20 mouse cellular contexts compared by ENCODE assay signal in the genomic region with DNA sequence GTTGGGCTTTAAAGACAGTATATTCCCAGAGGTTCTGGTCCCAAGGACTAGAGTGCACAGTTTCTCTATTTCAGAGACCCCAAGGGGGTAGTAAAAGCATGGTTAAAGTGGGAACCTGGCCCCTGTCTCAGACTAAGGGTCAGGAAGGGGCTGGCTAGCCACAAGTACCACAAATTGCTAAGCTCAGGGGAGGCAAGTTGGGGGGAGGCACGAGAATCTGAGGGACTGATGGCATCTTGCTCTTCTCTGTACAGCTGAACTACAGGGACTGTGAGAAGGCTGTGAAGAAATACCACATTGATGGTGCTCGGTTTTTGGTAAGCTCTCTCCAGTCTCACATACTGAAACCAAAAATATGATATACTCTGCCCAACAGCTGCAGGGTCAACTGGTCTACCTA. TPM values are rescaled to one million over a fixed set of nuclear protein-coding genes. Genes with fewer than 3 reads are reported as not detected.
"Had no signal": no experiment of that assay in that cellular context is flagged by ENCODE, and none has a peak within 500 bp of the region (broad histone marks: within the 10 kb centered on the region; RNA-seq: fewer than 3 reads in every experiment).

No protein-coding gene starts in this region.

- H3K36me3 ChIP-seq: limb, embryonic 12.5 days; lung, embryonic 15.5 days; midbrain, embryonic 15.5 days; stomach, embryonic 15.5 days had no signal

- H3K9me3 ChIP-seq: limb, embryonic 12.5 days; lung, embryonic 15.5 days; midbrain, embryonic 15.5 days; stomach, embryonic 15.5 days had no signal

- H3K27ac ChIP-seq: limb, embryonic 12.5 days; lung, embryonic 15.5 days; midbrain, embryonic 15.5 days; stomach, embryonic 15.5 days had no signal

- H3K4me3 ChIP-seq: limb, embryonic 12.5 days; lung, embryonic 15.5 days; midbrain, embryonic 15.5 days; stomach, embryonic 15.5 days had no signal

- H3K27me3 ChIP-seq: limb, embryonic 12.5 days; lung, embryonic 15.5 days; midbrain, embryonic 15.5 days; stomach, embryonic 15.5 days had no signal

- DNase-seq: kidney, adult 8-10 months; kidney, postnatal 25 days; layer of hippocampus, adult 9-11 months; layer of hippocampus, postnatal 36 days; lung, postnatal 14 days; spleen, adult 18-20 months had no signal

- ATAC-seq: inflammation-experienced regulatory T-cells, adult 6 months; intestine, postnatal 0 days; midbrain, embryonic 15.5 days had no signal

- H3K4me1 ChIP-seq: limb, embryonic 12.5 days; lung, embryonic 15.5 days; midbrain, embryonic 15.5 days; stomach, embryonic 15.5 days had no signal

RNA-seq across cellular contexts. Expression of gene 4930469K13Rik, which starts 47.7 kb away (rescaled TPM):
- total RNA-seq: layer of hippocampus, postnatal 36 days; left cerebral cortex, adult 8-10 months; left cerebral cortex, postnatal 25 days; liver, adult 2 months; monocyte, adult 5-6 weeks had no signal
- polyA plus RNA-seq: intestine, postnatal 0 days; kidney, embryonic 16.5 days; limb, embryonic 12.5 days; liver, adult 2 months; liver, embryonic 16.5 days; midbrain, embryonic 11.5 days; midbrain, embryonic 15.5 days; urinary bladder, adult 2 months had no signal

RNA-seq across cellular contexts. Expression of gene Kcnip1, which starts 57.7 kb away (rescaled TPM):
- total RNA-seq: liver, adult 2 months; monocyte, adult 5-6 weeks had no signal
- polyA plus RNA-seq: liver, adult 2 months had no signal
